17 mouse cellular contexts compared by ENCODE assay signal in genomic region chr10:120433463-120433815, GRCm38 (mm10). TPM values are rescaled to one million over a fixed set of nuclear protein-coding genes. Genes with fewer than 3 reads are reported as not detected.
DNase-seq lines count a peak whose midpoint lies in the region; ATAC-seq and TF ChIP-seq lines count a peak whose summit lies in the region.
"Had no signal": no experiment of that assay in that cellular context is flagged by ENCODE, and none has a peak within 500 bp of the region (broad histone marks: within the 10 kb centered on the region; RNA-seq: fewer than 3 reads in every experiment).

No protein-coding gene starts in this region.

- H3K9me3 ChIP-seq in heart, embryonic 14.5 days (ENCODE audit: control insufficient read depth, low read length), result no peaks in the 10 kb centered on the region
- no peaks in the 10 kb centered on the region for H3K9me3 ChIP-seq in lung, embryonic 15.5 days
- no peaks in the 10 kb centered on the region for H3K9me3 ChIP-seq in intestine, embryonic 15.5 days
- no peaks in the 10 kb centered on the region for H3K9me3 ChIP-seq in stomach, embryonic 14.5 days (ENCODE audit: control insufficient read depth, low read depth, low read length)
- H3K9me3 ChIP-seq in hindbrain, embryonic 12.5 days (replicated peaks), result no peaks in the 10 kb centered on the region
- H3K9me3 ChIP-seq: embryonic facial prominence, embryonic 15.5 days; liver, embryonic 13.5 days; neural tube, embryonic 13.5 days had no signal

- no peak for DNase-seq in heart, adult 9 months (ENCODE audit: low spot score in 2 of 2)
- no peak for DNase-seq in lung, adult 2 months
- no peak for DNase-seq in right cerebral cortex, postnatal 36 days (ENCODE audit: low spot score in 2 of 2)
- DNase-seq: cerebellum, adult 8-10 months; heart, postnatal 4 days; liver, embryonic 13.5 days; lung, postnatal 36 days; right cerebral cortex, postnatal 14 days had no signal

- 61% methylated on average over 5 of the region's 5 CpGs for WGBS in heart, embryonic 14.5 days
- 27% methylated on average over 4 of the region's 5 CpGs for WGBS in lung, embryonic 15.5 days
- 54% methylated on average over 5 of the region's 5 CpGs for WGBS in lung, adult 2 months
- 22% methylated on average over 5 of the region's 5 CpGs for WGBS in intestine, embryonic 15.5 days
- WGBS in stomach, embryonic 14.5 days, result 16% methylated on average over 5 of the region's 5 CpGs
- 39% methylated on average over 4 of the region's 5 CpGs for WGBS in hindbrain, embryonic 12.5 days

- no peak overlapping the region for H3K4me2 ChIP-seq in heart, embryonic 14.5 days (ENCODE audit: low read length)
- no peak overlapping the region for H3K4me2 ChIP-seq in lung, embryonic 15.5 days
- H3K4me2 ChIP-seq in intestine, embryonic 15.5 days (replicated peaks), result no peak overlapping the region
- no peak overlapping the region for H3K4me2 ChIP-seq in stomach, embryonic 14.5 days (replicated peaks; ENCODE audit: low read depth, low read length)
- H3K4me2 ChIP-seq in hindbrain, embryonic 12.5 days (replicated peaks), result no peak overlapping the region
- H3K4me2 ChIP-seq: embryonic facial prominence, embryonic 15.5 days; liver, embryonic 13.5 days; midbrain, embryonic 11.5 days; neural tube, embryonic 13.5 days had no signal

- peaks cover 10 to 18% of the 10 kb centered on the region in 2 experiments for H3K4me1 ChIP-seq in heart, embryonic 14.5 days (ENCODE audit: control insufficient read depth in 2 of 2, insufficient read depth in 2 of 2, low read length in 2 of 2)
- H3K4me1 ChIP-seq in lung, embryonic 15.5 days, result peaks cover 42% of the 10 kb centered on the region
- no peaks in the 10 kb centered on the region for H3K4me1 ChIP-seq in lung, adult 2 months (ENCODE audit: control insufficient read depth, insufficient read depth, low read length)
- H3K4me1 ChIP-seq in intestine, embryonic 15.5 days (replicated peaks), result peaks cover 33% of the 10 kb centered on the region
- H3K4me1 ChIP-seq in stomach, embryonic 14.5 days (ENCODE audit: control insufficient read depth, insufficient read depth, low read length), result peaks cover 45% of the 10 kb centered on the region
- peaks cover 29% of the 10 kb centered on the region for H3K4me1 ChIP-seq in hindbrain, embryonic 12.5 days

- no peaks in the 10 kb centered on the region for H3K36me3 ChIP-seq in heart, embryonic 14.5 days (ENCODE audit: control insufficient read depth, insufficient read depth, low read length)
- H3K36me3 ChIP-seq in lung, embryonic 15.5 days, result no peaks in the 10 kb centered on the region
- H3K36me3 ChIP-seq in intestine, embryonic 15.5 days, result no peaks in the 10 kb centered on the region
- peaks cover 21% of the 10 kb centered on the region; the same call in 1 of the 2 replicates for H3K36me3 ChIP-seq in stomach, embryonic 14.5 days (ENCODE audit: control insufficient read depth, insufficient read depth, low read length)
- no peaks in the 10 kb centered on the region for H3K36me3 ChIP-seq in hindbrain, embryonic 12.5 days
- H3K36me3 ChIP-seq: embryonic facial prominence, embryonic 15.5 days; liver, embryonic 13.5 days; neural tube, embryonic 13.5 days had no signal

- 0 out of 4 replicates have a peak overlapping the region, but pooled peaks have one; percentile 5 to 58 for H3K27ac ChIP-seq in heart, embryonic 14.5 days (replicated peaks in 1 of 2; ENCODE audit: control insufficient read depth in 1 of 2, insufficient read depth in 1 of 2, low read depth in 2 of 2, low read length in 2 of 2)
- H3K27ac ChIP-seq in lung, embryonic 15.5 days, result peak overlapping the region; percentile 20
- peak overlapping the region; percentile 40; the same call in 1 of the 2 replicates for H3K27ac ChIP-seq in intestine, embryonic 15.5 days
- peak overlapping the region; percentile 34; the same call in 1 of the 2 replicates for H3K27ac ChIP-seq in stomach, embryonic 14.5 days (ENCODE audit: low read length)
- no peak overlapping the region for H3K27ac ChIP-seq in hindbrain, embryonic 12.5 days
- H3K27ac ChIP-seq: embryonic facial prominence, embryonic 15.5 days; neural tube, embryonic 13.5 days had no signal

- TF ChIP-seq CTCF in lung, adult 2 months (IDR thresholded peaks at IDR 0.05; ENCODE audit: insufficient read depth, low read length), result no peak

- ATAC-seq in heart, embryonic 14.5 days (ENCODE audit: insufficient number of reproducible peaks, insufficient read depth, low FRiP score, low read depth), result no peak
- ATAC-seq in lung, embryonic 15.5 days (ENCODE audit: borderline replicate concordance, extremely low read depth, low FRiP score, low TSS enrichment), result no peak
- ATAC-seq in intestine, embryonic 15.5 days, result no peak
- no peak for ATAC-seq in stomach, embryonic 14.5 days (ENCODE audit: insufficient number of reproducible peaks, insufficient read depth, low FRiP score, low read depth)
- ATAC-seq in hindbrain, embryonic 12.5 days (ENCODE audit: low FRiP score), result no peak
- ATAC-seq: forebrain, embryonic 14.5 days had no signal

- no peak overlapping the region for H3K4me3 ChIP-seq in heart, embryonic 14.5 days (ENCODE audit: control insufficient read depth in 1 of 2, insufficient read depth in 1 of 2, low read depth in 1 of 2, low read length in 2 of 2)
- no peak overlapping the region for H3K4me3 ChIP-seq in lung, embryonic 15.5 days
- H3K4me3 ChIP-seq in lung, adult 2 months (replicated peaks; ENCODE audit: extremely low read depth, low read depth, low read length), result no peak overlapping the region
- H3K4me3 ChIP-seq in intestine, embryonic 15.5 days (replicated peaks), result no peak overlapping the region
- H3K4me3 ChIP-seq in stomach, embryonic 14.5 days (ENCODE audit: low read depth, low read length), result no peak overlapping the region
- no peak overlapping the region for H3K4me3 ChIP-seq in hindbrain, embryonic 12.5 days
- H3K4me3 ChIP-seq: embryonic facial prominence, embryonic 15.5 days; liver, embryonic 13.5 days; neural tube, embryonic 13.5 days had no signal

- no peaks in the 10 kb centered on the region for H3K27me3 ChIP-seq in heart, embryonic 14.5 days (ENCODE audit: control insufficient read depth, insufficient read depth, low read length)
- H3K27me3 ChIP-seq in lung, embryonic 15.5 days, result no peaks in the 10 kb centered on the region
- no peaks in the 10 kb centered on the region for H3K27me3 ChIP-seq in intestine, embryonic 15.5 days (replicated peaks)
- H3K27me3 ChIP-seq in stomach, embryonic 14.5 days (ENCODE audit: control insufficient read depth, insufficient read depth, low read length), result no peaks in the 10 kb centered on the region
- H3K27me3 ChIP-seq in hindbrain, embryonic 12.5 days, result no peaks in the 10 kb centered on the region
- H3K27me3 ChIP-seq: embryonic facial prominence, embryonic 15.5 days; liver, embryonic 13.5 days; neural tube, embryonic 13.5 days had no signal

- TF ChIP-seq POLR2A in lung, adult 2 months (IDR thresholded peaks at IDR 0.05; ENCODE audit: borderline replicate concordance, extremely low read depth, low read depth, low read length), result no peak

- 0 out of 2 replicates have a peak overlapping the region, but pooled peaks have one; percentile 9 for H3K9ac ChIP-seq in heart, embryonic 14.5 days (ENCODE audit: low read length)
- H3K9ac ChIP-seq in lung, embryonic 15.5 days, result no peak overlapping the region
- no peak overlapping the region for H3K9ac ChIP-seq in intestine, embryonic 15.5 days
- H3K9ac ChIP-seq in stomach, embryonic 14.5 days (replicated peaks; ENCODE audit: low read depth, low read length), result no peak overlapping the region
- no peak overlapping the region for H3K9ac ChIP-seq in hindbrain, embryonic 12.5 days
- H3K9ac ChIP-seq: embryonic facial prominence, embryonic 15.5 days; liver, embryonic 13.5 days; neural tube, embryonic 13.5 days had no signal

RNA-seq across cellular contexts. Expression of gene Hmga2, which starts 42.8 kb away (rescaled TPM):
- polyA plus RNA-seq in heart, embryonic 14.5 days (2014; fragmentation: Nextera tagmentation; extraction: Ambion mirVana), result 4.0 and 4.6 TPM in 2 replicates
- 7.8 and 8.7 TPM in 2 replicates for polyA plus RNA-seq in lung, embryonic 15.5 days (2015; fragmentation: Nextera tagmentation; extraction: Ambion mirVana)
- not detected in 2 replicates for polyA plus RNA-seq in lung, adult 2 months (2012; rRNA removed)
- 33.9 and 41.2 TPM in 2 replicates for polyA plus RNA-seq in intestine, embryonic 15.5 days (2015; fragmentation: Nextera tagmentation; extraction: Ambion mirVana)
- 54.3 and 57.8 TPM in 2 replicates for polyA plus RNA-seq in stomach, embryonic 14.5 days (2014; fragmentation: Nextera tagmentation; extraction: Ambion mirVana)
- polyA plus RNA-seq in hindbrain, embryonic 12.5 days (2016; fragmentation: Nextera tagmentation; extraction: Ambion mirVana), result 26.5 and 33.6 TPM in 2 replicates
